28 mouse cellular contexts compared by ENCODE assay signal in the genomic region with DNA sequence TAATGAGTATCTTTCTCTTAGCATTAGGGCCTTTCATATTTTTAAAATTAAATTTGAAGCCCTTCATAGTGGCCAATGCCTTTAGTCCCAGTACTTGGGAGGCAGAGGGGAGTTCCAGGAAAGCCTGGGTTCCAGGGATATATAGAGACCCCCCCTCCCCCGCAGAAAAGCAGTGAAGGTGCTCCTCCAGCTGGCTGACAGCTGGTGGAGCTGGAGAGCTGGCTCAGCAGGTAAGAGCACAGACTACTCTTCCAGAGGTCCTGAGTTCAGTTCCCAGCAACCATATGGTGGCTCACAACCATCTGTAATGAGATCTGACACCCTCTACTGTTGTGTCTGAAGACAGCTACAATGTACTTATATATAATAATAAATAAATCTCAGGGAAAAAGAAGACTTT. TPM values are rescaled to one million over a fixed set of nuclear protein-coding genes. Genes with fewer than 3 reads are reported as not detected.
A peak's percentile ranks its signal among the peaks of the same experiment; 100 is the strongest.
DNase-seq lines count a peak whose midpoint lies in the region; ATAC-seq and TF ChIP-seq lines count a peak whose summit lies in the region.
"Had no signal": no experiment of that assay in that cellular context is flagged by ENCODE, and none has a peak within 500 bp of the region (broad histone marks: within the 10 kb centered on the region; RNA-seq: fewer than 3 reads in every experiment).

No protein-coding gene starts in this region.

- H3K4me1 ChIP-seq in heart, postnatal 0 days (ENCODE audit: control insufficient read depth, insufficient read depth): no peaks in the 10 kb centered on the region
- H3K4me1 ChIP-seq in liver, postnatal 0 days (ENCODE audit: insufficient read depth): peaks cover 3% of the 10 kb centered on the region; the same call in 1 of the 2 replicates
- H3K4me1 ChIP-seq in liver, embryonic 11.5 days (replicated peaks; ENCODE audit: control insufficient read depth, insufficient read depth, low read length): no peaks in the 10 kb centered on the region
- H3K4me1 ChIP-seq in ES-Bruce4 (ENCODE audit: control insufficient read depth, insufficient read depth, low read length): no peaks in the 10 kb centered on the region

- H3K36me3 ChIP-seq in heart, postnatal 0 days (replicated peaks; ENCODE audit: control insufficient read depth, insufficient read depth, low read length): no peaks in the 10 kb centered on the region
- H3K36me3 ChIP-seq in liver, postnatal 0 days (replicated peaks; ENCODE audit: insufficient read depth, low read length): no peaks in the 10 kb centered on the region
- H3K36me3 ChIP-seq in liver, embryonic 11.5 days (ENCODE audit: control insufficient read depth, insufficient read depth, low read length): no peaks in the 10 kb centered on the region
- H3K36me3 ChIP-seq in ES-Bruce4 (ENCODE audit: control insufficient read depth, insufficient read depth, low read length, poor library complexity, severe bottlenecking): no peaks in the 10 kb centered on the region
- H3K36me3 ChIP-seq: forebrain, embryonic 12.5 days; heart, embryonic 10.5 days; hindbrain, embryonic 13.5 days; intestine, embryonic 15.5 days; liver, embryonic 13.5 days had no signal

- DNase-seq in heart, postnatal 0 days (ENCODE audit: low spot score): no peak
- no peak for DNase-seq in heart, adult 8-10 months (ENCODE audit: low spot score)
- no peak for DNase-seq in liver, postnatal 0 days
- DNase-seq in liver, embryonic 11.5 days (ENCODE audit: low spot score): no peak
- DNase-seq in CD4-positive helper T cell, adult 2 months (ENCODE audit: low read depth, low spot score): peak; percentile 12
- DNase-seq in cerebellum, adult 9-11 months: no peak
- DNase-seq: cerebellum, adult 8-10 months; gastrocnemius, postnatal 25 days; layer of hippocampus, postnatal 36 days; liver, embryonic 13.5 days; midbrain, embryonic 14.5 days had no signal

- H3K27ac ChIP-seq in heart, postnatal 0 days (ENCODE audit: low read depth): no peak overlapping the region
- H3K27ac ChIP-seq in liver, postnatal 0 days (ENCODE audit: low read depth): no peak overlapping the region
- no peak overlapping the region for H3K27ac ChIP-seq in liver, embryonic 11.5 days (ENCODE audit: low read depth, low read length)
- no peak overlapping the region for H3K27ac ChIP-seq in ES-Bruce4 (ENCODE audit: insufficient read depth, low read length)
- H3K27ac ChIP-seq: forebrain, embryonic 12.5 days; heart, embryonic 10.5 days; hindbrain, embryonic 13.5 days; intestine, embryonic 15.5 days; kidney, postnatal 0 days; liver, embryonic 13.5 days had no signal

- no peak for ATAC-seq in heart, postnatal 0 days (ENCODE audit: insufficient read depth, low read depth)
- ATAC-seq in liver, postnatal 0 days: no peak
- no peak for ATAC-seq in liver, embryonic 11.5 days (replicated peaks; ENCODE audit: low FRiP score)
- ATAC-seq: intestine, embryonic 15.5 days had no signal

- no peak for TF ChIP-seq POLR2A in ES-Bruce4 (IDR thresholded peaks at IDR 0.05; ENCODE audit: insufficient read depth, low read length)

- peak; percentile 12; the same call in 1 of the 2 replicates for TF ChIP-seq CTCF in heart, postnatal 0 days (IDR thresholded peaks at IDR 0.05; ENCODE audit: low read depth)
- peak; percentile 27 for TF ChIP-seq CTCF in liver, postnatal 0 days (IDR thresholded peaks at IDR 0.05; ENCODE audit: low read depth)
- TF ChIP-seq CTCF in ES-Bruce4 (IDR thresholded peaks at IDR 0.05; ENCODE audit: low read depth, low read length): peak; percentile 26

- 31% methylated on average over 1 of the region's 1 CpGs for WGBS in heart, postnatal 0 days
- 63% methylated on average over 1 of the region's 1 CpGs for WGBS in liver, postnatal 0 days (ENCODE audit: insufficient replicate concordance)
- 45% methylated on average over 1 of the region's 1 CpGs for WGBS in liver, embryonic 11.5 days

- H3K27me3 ChIP-seq in heart, postnatal 0 days (ENCODE audit: control insufficient read depth, insufficient read depth, low read length): no peaks in the 10 kb centered on the region
- H3K27me3 ChIP-seq in liver, postnatal 0 days (ENCODE audit: insufficient read depth, low read length): no peaks in the 10 kb centered on the region
- H3K27me3 ChIP-seq in liver, embryonic 11.5 days (replicated peaks; ENCODE audit: control insufficient read depth, insufficient read depth, low read length): no peaks in the 10 kb centered on the region
- no peaks in the 10 kb centered on the region for H3K27me3 ChIP-seq in ES-Bruce4 (ENCODE audit: control insufficient read depth, insufficient read depth, low read length, poor library complexity, severe bottlenecking)
- H3K27me3 ChIP-seq: forebrain, embryonic 12.5 days; hindbrain, embryonic 13.5 days; intestine, embryonic 15.5 days; liver, embryonic 13.5 days had no signal

- TF ChIP-seq EP300 in heart, postnatal 0 days (IDR thresholded peaks at IDR 0.05; ENCODE audit: low read depth): no peak
- TF ChIP-seq EP300 in liver, postnatal 0 days (IDR thresholded peaks at IDR 0.05; ENCODE audit: low read depth): no peak
- TF ChIP-seq EP300 in ES-Bruce4 (IDR thresholded peaks at IDR 0.05; ENCODE audit: insufficient read depth, low read depth, low read length): no peak

- no peak overlapping the region for H3K9ac ChIP-seq in heart, postnatal 0 days (replicated peaks; ENCODE audit: low read depth, low read length)
- no peak overlapping the region for H3K9ac ChIP-seq in liver, postnatal 0 days (replicated peaks)
- no peak overlapping the region for H3K9ac ChIP-seq in liver, embryonic 11.5 days (ENCODE audit: low read depth, low read length)
- no peak overlapping the region for H3K9ac ChIP-seq in ES-Bruce4 (ENCODE audit: low read depth, poor library complexity, severe bottlenecking)
- H3K9ac ChIP-seq: forebrain, embryonic 12.5 days; hindbrain, embryonic 13.5 days; intestine, embryonic 15.5 days; liver, embryonic 13.5 days had no signal

- H3K9me3 ChIP-seq in heart, postnatal 0 days (replicated peaks; ENCODE audit: control insufficient read depth, low read length): no peaks in the 10 kb centered on the region
- H3K9me3 ChIP-seq in liver, postnatal 0 days (ENCODE audit: low read length): no peaks in the 10 kb centered on the region
- H3K9me3 ChIP-seq in liver, embryonic 11.5 days (ENCODE audit: control insufficient read depth, low read length): no peaks in the 10 kb centered on the region
- H3K9me3 ChIP-seq in ES-Bruce4 (replicated peaks; ENCODE audit: control insufficient read depth, insufficient read depth, low read length, poor library complexity, severe bottlenecking): no peaks in the 10 kb centered on the region
- H3K9me3 ChIP-seq: forebrain, embryonic 12.5 days; heart, embryonic 10.5 days; hindbrain, embryonic 13.5 days; intestine, embryonic 15.5 days; liver, embryonic 13.5 days had no signal

- no peak overlapping the region for H3K4me2 ChIP-seq in heart, postnatal 0 days (ENCODE audit: low read depth, low read length)
- H3K4me2 ChIP-seq in liver, postnatal 0 days (ENCODE audit: low read depth, low read length): no peak overlapping the region
- H3K4me2 ChIP-seq in liver, embryonic 11.5 days: no peak overlapping the region
- H3K4me2 ChIP-seq: forebrain, embryonic 12.5 days; hindbrain, embryonic 13.5 days; intestine, embryonic 15.5 days; liver, embryonic 13.5 days had no signal

- H3K4me3 ChIP-seq in heart, postnatal 0 days (ENCODE audit: low read depth, low read length): no peak overlapping the region
- no peak overlapping the region for H3K4me3 ChIP-seq in liver, postnatal 0 days (ENCODE audit: low read depth, low read length)
- no peak overlapping the region for H3K4me3 ChIP-seq in liver, embryonic 11.5 days (ENCODE audit: low read depth, low read length)
- H3K4me3 ChIP-seq in ES-Bruce4 (ENCODE audit: low read depth, low read length): no peak overlapping the region
- H3K4me3 ChIP-seq: forebrain, embryonic 12.5 days; heart, embryonic 10.5 days; hindbrain, embryonic 13.5 days; intestine, embryonic 15.5 days; liver, embryonic 13.5 days; myocyte had no signal

RNA-seq across cellular contexts. Expression of gene Thoc7, which starts 6.0 kb away (rescaled TPM):
- total RNA-seq in heart, postnatal 0 days (2014; rRNA removed; ENCODE audit: low replicate concordance): 80.9 and 86.7 TPM in 2 replicates
- 198 and 207 TPM in 2 replicates for polyA plus RNA-seq in heart, postnatal 0 days (2015; fragmentation: Nextera tagmentation; extraction: Ambion mirVana)
- total RNA-seq in heart, adult 8-10 months (2022): 10 to 100 TPM; 80.7 to 94.7 (median 81.9) TPM
- 113 and 123 TPM in 2 replicates for polyA plus RNA-seq in liver, postnatal 0 days (2015; fragmentation: Nextera tagmentation; extraction: Ambion mirVana)
- polyA plus RNA-seq in liver, embryonic 11.5 days (2014; fragmentation: Nextera tagmentation; extraction: Ambion mirVana): 178 and 191 TPM in 2 replicates
- 105 and 113 TPM in 2 replicates for polyA plus RNA-seq in ES-Bruce4 (2011; ENCODE audit: insufficient read depth, insufficient read length, low read depth, missing spikeins)

RNA-seq across cellular contexts. Expression of gene Atxn7, which starts 6.4 kb away (rescaled TPM):
- 11.2 and 12.4 TPM in 2 replicates for total RNA-seq in heart, postnatal 0 days (2014; rRNA removed; ENCODE audit: low replicate concordance)
- 2.1 TPM in 2 replicates for polyA plus RNA-seq in heart, postnatal 0 days (2015; fragmentation: Nextera tagmentation; extraction: Ambion mirVana)
- 10 to 100 TPM; 12.5 to 17.3 (median 16.1) TPM for total RNA-seq in heart, adult 8-10 months (2022)
- polyA plus RNA-seq in liver, postnatal 0 days (2015; fragmentation: Nextera tagmentation; extraction: Ambion mirVana): 2.0 and 2.1 TPM in 2 replicates
- 3.0 and 4.0 TPM in 2 replicates for polyA plus RNA-seq in liver, embryonic 11.5 days (2014; fragmentation: Nextera tagmentation; extraction: Ambion mirVana)
- polyA plus RNA-seq in ES-Bruce4 (2011; ENCODE audit: insufficient read depth, insufficient read length, low read depth, missing spikeins): 7.4 and 9.6 TPM in 2 replicates

RNA-seq across cellular contexts. Expression of gene Gm281, which starts 53.3 kb away (rescaled TPM):
- total RNA-seq in heart, postnatal 0 days (2014; rRNA removed; ENCODE audit: low replicate concordance): not detected in 2 replicates
- not detected in 2 replicates for polyA plus RNA-seq in heart, postnatal 0 days (2015; fragmentation: Nextera tagmentation; extraction: Ambion mirVana)
- not detected for total RNA-seq in heart, adult 8-10 months (2022)
- polyA plus RNA-seq in liver, postnatal 0 days (2015; fragmentation: Nextera tagmentation; extraction: Ambion mirVana): not detected in 2 replicates
- not detected in 2 replicates for polyA plus RNA-seq in liver, embryonic 11.5 days (2014; fragmentation: Nextera tagmentation; extraction: Ambion mirVana)
- not detected in 2 replicates for polyA plus RNA-seq in ES-Bruce4 (2011; ENCODE audit: insufficient read depth, insufficient read length, low read depth, missing spikeins)
- total RNA-seq: common myeloid progenitor, adult 5-6 weeks; gastrocnemius, postnatal 25 days; heart, postnatal 25 days; layer of hippocampus, postnatal 36 days; left cerebral cortex, postnatal 14 days; megakaryocyte progenitor cell, adult 5-6 weeks; MEL had no signal
- polyA plus RNA-seq: C2C12; embryonic facial prominence, embryonic 11.5 days; forebrain, embryonic 12.5 days; frontal cortex, adult 2 months; hindbrain, embryonic 13.5 days; intestine, embryonic 15.5 days; kidney, postnatal 0 days; liver, embryonic 13.5 days; midbrain, embryonic 14.5 days; myocyte; neural tube, embryonic 14.5 days; small intestine, adult 2 months had no signal
